Mouse (Mus musculus) adrenal gland, postnatal 10 days (tissue): Measurements from ENCODE around the gene Pih1d1. TPM values are rescaled to one million over a fixed set of nuclear protein-coding genes. Genes with fewer than 3 reads are reported as not detected.
A peak's percentile ranks its signal among the peaks of the same experiment; 100 is the strongest.

Source experiments
- DNase-seq: peaks from one replicate; pipeline ENCODE4 v3.0.0; 2021; ENCODE audit warnings: mixed read lengths
- microRNA-seq: library from miRNA; unstranded; fragments of <30 nt; microRNA quantifications from one replicate; pipeline ENCODE4 v1.2.0, GENCODE M21; 2021
- total RNA-seq, 2 experiments: library from RNA; stranded (reverse); gene quantifications; 2 replicates each; pipeline ENCODE4 v1.2.3; 2021

Pih1d1 gene
- total RNA-seq, 2 experiments from 2014 or later = 59.0 to 68.5 TPM

GRCm38 (mm10) chr7:45193406-45193805 is 39.3 kb downstream of the Pih1d1 start:
- no peak for DNase-seq

GRCm38 (mm10) chr7:45193871-45194785 is 40.0 kb downstream of the Pih1d1 start:
- DNase-seq = no peak

DNA sequence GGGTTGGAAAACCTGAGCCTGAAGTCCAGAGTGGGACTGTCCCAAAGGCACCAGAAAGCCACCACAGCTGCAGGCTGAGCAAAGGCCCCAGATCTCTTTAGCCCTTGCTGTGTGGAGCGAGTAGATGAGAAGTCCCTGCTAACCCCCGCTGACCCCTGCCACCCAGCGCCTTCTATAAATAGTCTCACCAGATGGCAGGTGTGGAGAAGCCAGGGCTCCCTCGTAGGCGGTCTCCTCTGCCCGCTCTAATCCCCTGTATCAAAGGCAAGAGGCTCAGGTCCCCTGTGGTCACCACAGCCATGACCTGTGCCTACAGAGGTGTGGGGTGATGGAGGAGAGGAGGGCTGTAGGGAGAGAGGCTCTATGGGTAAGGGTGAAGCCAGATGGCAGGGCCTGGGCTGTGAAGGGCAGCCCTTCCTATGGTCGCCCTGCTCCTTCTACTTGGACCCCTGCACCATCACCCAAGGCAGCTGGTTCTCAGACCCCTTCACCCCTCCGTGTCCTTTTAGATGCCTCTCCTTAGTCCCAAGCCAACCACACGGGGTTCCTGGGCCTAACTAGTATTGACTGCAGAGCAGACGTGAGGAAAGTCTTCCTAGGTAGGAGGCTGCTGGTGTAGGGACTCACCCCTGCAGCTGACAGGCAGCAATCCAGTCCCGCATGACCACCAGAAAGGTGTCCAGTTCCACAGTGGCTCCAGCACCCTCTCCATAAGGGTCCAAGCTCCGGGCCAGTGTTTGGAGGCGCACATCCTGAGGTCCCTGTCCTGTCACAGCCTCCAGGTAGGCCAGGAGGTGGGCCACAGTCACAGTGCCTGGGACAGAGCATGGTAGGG is 41.5 kb downstream of the Pih1d1 start:
- no peak for DNase-seq

GRCm38 (mm10) chr7:45196176-45196535 is 42.1 kb downstream of the Pih1d1 start:
- DNase-seq = no peak

- DNase-seq = no peak
These were observed 42.9 kb downstream of the Pih1d1 start for GRCm38 (mm10) chr7:45196994-45197393.

DNA sequence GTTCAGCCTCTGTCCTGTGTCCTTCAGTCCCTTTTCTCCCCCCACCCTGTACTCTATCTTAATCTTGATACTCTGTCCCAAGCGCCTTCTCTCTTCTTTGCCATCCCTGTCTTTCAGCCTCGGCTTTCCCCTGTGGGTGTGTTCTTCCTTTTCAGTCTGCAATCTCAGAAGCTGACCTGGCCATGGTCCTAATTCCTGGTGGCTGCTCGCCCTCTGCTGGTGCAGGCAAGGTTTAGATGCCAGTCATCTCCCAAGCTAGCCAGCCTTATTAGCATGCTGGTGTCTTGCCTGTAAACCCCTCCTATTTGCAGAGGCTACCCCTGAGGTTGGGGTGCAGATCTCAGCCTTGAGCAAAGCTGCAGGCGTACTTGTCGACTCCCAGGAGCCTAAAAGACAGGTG is 44.3 kb downstream of the Pih1d1 start:
- DNase-seq = peak; percentile 84

- DNase-seq = no peak
These were observed 44.9 kb downstream of the Pih1d1 start for GRCm38 (mm10) chr7:45198961-45199360.

DNA sequence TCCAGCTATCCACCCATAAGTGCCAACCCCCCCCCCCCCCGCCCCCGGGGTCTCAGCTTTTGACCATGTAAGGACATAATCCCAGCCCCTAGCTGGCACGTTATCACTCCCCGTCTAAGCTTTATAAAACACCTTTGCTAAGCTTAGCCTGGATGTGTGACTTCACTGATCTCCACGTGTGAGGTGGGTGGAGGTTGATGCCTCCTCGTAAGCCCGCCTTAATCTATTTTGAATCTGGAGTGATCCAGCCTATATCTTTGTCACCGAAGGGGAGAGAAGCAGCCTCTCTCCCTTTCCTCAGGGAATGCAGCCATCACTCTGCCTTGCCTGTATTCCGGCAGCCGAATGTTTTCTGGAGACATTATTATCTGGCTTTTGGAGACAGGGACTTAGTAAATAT is 48.6 kb downstream of the Pih1d1 start:
- no peak for DNase-seq

GRCm38 (mm10) chr7:45204380-45205143 is 50.5 kb downstream of the Pih1d1 start, which contains the start of gene Ccdc155:
Ccdc155 (minus strand) TSS chr7:45204892.
- DNase-seq = peak; percentile 87

GRCm38 (mm10) chr7:45208260-45208659 is 54.2 kb downstream of the Pih1d1 start:
- DNase-seq = no peak

Small RNA genes lying within 50 kb of the gene (microRNA-seq; reads per million reads assigned to microRNA genes)
- 1,119 reads per million, percentile 75 among the genes with 10 or more reads in this experiment for gene Mir150
- gene Mir5121 = 56.3 reads per million, percentile 37 among the genes with 10 or more reads in this experiment
- not detected for gene Mir7055

Other genes with a start within 250 kb of the Pih1d1 start
- gene Ap2a1, start 224.8 kb upstream of the Pih1d1 start, total RNA-seq = 10 to 100 TPM; 83.6 to 93.2 TPM
- gene Tsks, start 211.1 kb upstream of the Pih1d1 start, total RNA-seq = not detected
- 10 to 100 TPM in 1 of 2 experiments, 1 to 10 TPM in 1; 9.8 to 15.3 TPM for gene Cpt1c, start 179.5 kb upstream of the Pih1d1 start, total RNA-seq
- 100 to 1,000 TPM; 254 to 258 TPM for gene Prmt1, start 167.7 kb upstream of the Pih1d1 start, total RNA-seq
- 10 to 100 TPM; 80.3 to 89.6 TPM for gene Irf3, start 156.7 kb upstream of the Pih1d1 start, total RNA-seq
- gene Bcl2l12, start 155.6 kb upstream of the Pih1d1 start, total RNA-seq = 10 to 100 TPM; 15.8 to 16.2 TPM
- gene Scaf1, start 137.9 kb upstream of the Pih1d1 start, total RNA-seq = 10 to 100 TPM; 69.6 to 81.1 TPM
- gene Rras, start 136.3 kb upstream of the Pih1d1 start, total RNA-seq = 10 to 100 TPM; 57.6 to 60.2 TPM
- 10 to 100 TPM; 36.9 to 51.9 TPM for gene Prr12, start 101.4 kb upstream of the Pih1d1 start, total RNA-seq
- 10 to 100 TPM; 39.7 to 45.9 TPM for gene Nosip, start 91.9 kb upstream of the Pih1d1 start, total RNA-seq
- 10 to 100 TPM; 18.5 to 20.0 TPM for gene Prrg2, start 91.6 kb upstream of the Pih1d1 start, total RNA-seq
- 10 to 100 TPM; 65.2 to 71.2 TPM for gene Rcn3, start 62.1 kb upstream of the Pih1d1 start, total RNA-seq
- 100 to 1,000 TPM; 169 to 185 TPM for gene Fcgrt, start 50.5 kb upstream of the Pih1d1 start, total RNA-seq
- 1,000 to 10,000 TPM; 1,283 to 1,295 TPM for gene Rps11, start 29.9 kb upstream of the Pih1d1 start, total RNA-seq
- 1,000 to 10,000 TPM; 1,643 to 1,697 TPM for gene Rpl13a, start 25.5 kb upstream of the Pih1d1 start, total RNA-seq
- not detected for gene Gm45713, start 18.1 kb upstream of the Pih1d1 start, total RNA-seq
- 10 to 100 TPM in 1 of 2 experiments, 1 to 10 TPM in 1; 9.7 to 18.1 TPM for gene Flt3l, start 17.9 kb upstream of the Pih1d1 start, total RNA-seq
- 10 to 100 TPM; 50.6 to 68.2 TPM for gene Aldh16a1, start 281 bp downstream of the Pih1d1 start, total RNA-seq
- under 1 TPM; 0.18 to 0.42 TPM for gene Slc17a7, start 9.6 kb downstream of the Pih1d1 start, total RNA-seq
- not detected for gene Gfy, start 25.3 kb downstream of the Pih1d1 start, total RNA-seq
- not detected for gene Pth2, start 26.7 kb downstream of the Pih1d1 start, total RNA-seq
- gene Ccdc155, start 50.6 kb downstream of the Pih1d1 start, total RNA-seq = under 1 TPM in 1 of 2 experiments, not detected in 1; 0.36 TPM
- gene Dkkl1, start 57.8 kb downstream of the Pih1d1 start, total RNA-seq = under 1 TPM in 1 of 2 experiments, not detected in 1; 0.30 TPM
- gene Tead2, start 61.5 kb downstream of the Pih1d1 start, total RNA-seq = 10 to 100 TPM; 21.0 to 24.0 TPM
- gene Cd37, start 84.8 kb downstream of the Pih1d1 start, total RNA-seq = 10 to 100 TPM; 13.9 to 17.6 TPM
- gene Slc6a16, start 86.8 kb downstream of the Pih1d1 start, total RNA-seq = under 1 TPM in 1 of 2 experiments, not detected in 1; 0.12 TPM
- gene Slc6a21, start 123.2 kb downstream of the Pih1d1 start, total RNA-seq = under 1 TPM in 1 of 2 experiments, not detected in 1; 0.42 TPM
- gene Trpm4, start 179.5 kb downstream of the Pih1d1 start, total RNA-seq = 10 to 100 TPM; 15.9 to 26.8 TPM
- 10 to 100 TPM; 10.7 to 47.8 TPM for gene Hrc, start 181.0 kb downstream of the Pih1d1 start, total RNA-seq
- 1 to 10 TPM; 1.9 to 3.0 TPM for gene Ppfia3, start 212.7 kb downstream of the Pih1d1 start, total RNA-seq
- gene Lin7b, start 216.3 kb downstream of the Pih1d1 start, total RNA-seq = 1 to 10 TPM in 1 of 2 experiments, under 1 TPM in 1; 0.90 to 2.9 TPM
- 100 to 1,000 TPM; 208 to 341 TPM for gene Snrnp70, start 241.4 kb downstream of the Pih1d1 start, total RNA-seq